Mouse (Mus musculus) granulocyte monocyte progenitor cell, adult 5-6 weeks (primary cell): ENCODE data around the gene Gm37419. TPM values are rescaled to one million over a fixed set of nuclear protein-coding genes. Genes with fewer than 3 reads are reported as not detected.

ENCODE experiments used
- ATAC-seq: replicated peaks from 2 replicates; pipeline ENCODE4 v1.8.0; 2016; ENCODE audit warnings: mild to moderate bottlenecking, moderate TSS enrichment, inconsistent platforms; ENCODE audit not compliant: poor library complexity, severe bottlenecking
- total RNA-seq, 2 experiments: library from RNA; stranded (forward) in 1 of 2; stranded (reverse) in 1 of 2; fragments of 200-712, 200-1000 nt in 1 of 2; fragments of >200 nt in 1 of 2; fragmentation: Nextera tagmentation in 1 of 2; gene quantifications; 2 replicates each; pipeline ENCODE4 v1.2.3; 2014 to 2017

Gm37419 gene
- total RNA-seq, 2 experiments from 2014 or later: not detected

GRCm38 (mm10) chr16:23991846-23992580 lies 3.7 kb downstream of the Gm37419 start:
- ATAC-seq: no peak

GRCm38 (mm10) chr16:23993351-23994321 lies 5.4 kb downstream of the Gm37419 start:
- peak; percentile 82 for ATAC-seq

DNA sequence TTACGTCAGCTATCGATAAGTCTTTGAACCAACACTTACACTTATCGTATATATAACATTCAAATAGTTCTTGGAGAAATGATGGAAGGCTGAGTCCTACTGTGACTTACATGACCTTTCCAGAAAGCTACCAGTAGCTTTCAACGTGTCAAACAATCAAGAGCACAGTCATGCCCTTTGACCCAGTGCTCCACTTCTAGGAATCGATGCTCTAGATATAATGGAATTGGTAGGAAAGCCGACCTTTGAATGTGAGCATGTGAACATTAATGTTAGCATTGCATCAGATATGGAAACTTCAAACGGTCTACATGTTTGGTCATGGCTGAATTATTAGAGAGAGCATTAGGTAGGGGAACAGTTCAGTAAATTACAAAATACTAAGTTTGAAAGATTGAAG lies 8.1 kb downstream of the Gm37419 start:
- ATAC-seq: no peak

- no peak for ATAC-seq
Observed at GRCm38 (mm10) chr16:23997228-23997627, 8.9 kb downstream of the Gm37419 start.

GRCm38 (mm10) chr16:23997912-23998311 lies 9.6 kb downstream of the Gm37419 start:
- no peak for ATAC-seq

- no peak for ATAC-seq
Observed at GRCm38 (mm10) chr16:24005928-24006327, 17.6 kb downstream of the Gm37419 start.

DNA sequence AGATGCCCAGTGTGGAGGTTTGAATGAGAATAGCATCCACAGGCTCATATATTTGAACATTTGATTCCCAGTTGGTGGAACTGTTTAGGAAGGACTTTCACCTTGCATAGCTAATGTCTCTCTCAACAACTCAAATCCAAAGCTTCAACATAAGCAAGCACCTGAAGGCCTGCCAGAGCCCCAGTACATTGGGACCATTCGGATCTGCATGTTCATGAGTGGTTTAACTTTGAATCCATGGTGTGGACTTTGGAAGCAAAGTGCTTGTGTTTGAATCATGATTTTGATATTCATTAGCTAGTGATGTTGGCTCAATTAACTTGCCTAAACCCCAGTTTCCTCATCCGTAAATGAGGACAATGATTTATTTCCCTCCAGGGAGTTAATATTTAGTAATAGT lies 21.6 kb downstream of the Gm37419 start:
- no peak for ATAC-seq

- no peak for ATAC-seq
Observed at GRCm38 (mm10) chr16:24011306-24011705, 23.0 kb downstream of the Gm37419 start.

DNA sequence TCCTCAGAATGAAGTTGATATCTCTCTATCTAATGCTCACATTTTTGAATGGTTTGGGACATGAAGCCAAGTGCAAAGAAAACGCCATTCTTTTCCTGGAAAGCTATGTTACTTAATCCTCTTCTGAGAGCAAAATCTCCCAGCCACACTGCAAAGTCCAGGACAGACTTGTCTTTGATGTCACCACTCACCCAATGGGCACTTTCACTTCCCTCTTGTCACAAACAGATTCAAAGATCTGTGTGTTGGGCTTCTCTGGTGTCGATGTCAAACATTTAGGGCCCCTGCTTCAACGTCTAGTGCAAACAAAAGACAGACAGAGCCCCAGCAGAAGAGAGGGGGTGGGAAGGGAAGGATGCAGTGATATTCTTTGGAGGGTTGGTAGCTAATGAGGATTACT lies 23.8 kb downstream of the Gm37419 start:
- peak; percentile 72 for ATAC-seq

DNA sequence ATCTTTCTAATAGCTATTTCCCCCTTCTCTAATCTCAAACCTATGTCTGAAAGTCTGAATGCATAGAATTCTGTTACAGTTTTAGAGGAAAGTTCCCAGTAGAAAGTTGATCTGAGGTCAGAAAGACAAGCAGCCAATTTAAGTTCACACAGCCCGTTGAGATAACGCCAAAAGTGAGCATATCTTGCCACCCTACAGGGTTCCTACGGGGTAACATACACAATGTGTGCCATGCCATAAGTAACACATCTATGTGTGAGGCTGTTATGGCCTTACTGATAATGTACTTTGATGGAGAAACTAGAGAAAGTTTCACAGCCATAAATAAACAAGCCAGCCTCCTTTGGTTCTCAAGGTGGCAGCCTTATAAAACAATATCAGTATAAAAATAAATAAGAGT lies 26.1 kb downstream of the Gm37419 start:
- ATAC-seq: no peak

DNA sequence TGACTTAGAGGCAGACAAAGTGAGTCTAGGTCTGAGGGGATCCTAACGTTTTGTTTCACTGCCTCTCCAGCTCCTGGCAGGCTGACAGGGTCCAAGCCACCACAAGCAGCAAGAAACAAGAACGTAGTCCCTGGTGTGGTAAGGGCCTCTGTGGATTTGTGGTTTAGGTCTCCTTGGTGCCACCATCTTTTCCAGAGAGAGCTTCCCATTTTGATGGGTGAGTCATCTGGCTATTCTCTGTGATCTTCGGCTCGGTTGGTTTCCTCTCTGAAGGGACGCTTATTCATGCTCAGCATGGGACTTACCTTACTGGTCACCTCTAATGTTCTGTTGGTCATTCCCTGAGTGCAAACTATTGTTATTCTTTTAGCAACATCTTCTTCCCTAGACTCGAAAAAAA lies 28.0 kb downstream of the Gm37419 start:
- ATAC-seq: peak; percentile 94

- ATAC-seq: peak; percentile 51
Observed at GRCm38 (mm10) chr16:24016742-24017141, 28.5 kb downstream of the Gm37419 start.

DNA sequence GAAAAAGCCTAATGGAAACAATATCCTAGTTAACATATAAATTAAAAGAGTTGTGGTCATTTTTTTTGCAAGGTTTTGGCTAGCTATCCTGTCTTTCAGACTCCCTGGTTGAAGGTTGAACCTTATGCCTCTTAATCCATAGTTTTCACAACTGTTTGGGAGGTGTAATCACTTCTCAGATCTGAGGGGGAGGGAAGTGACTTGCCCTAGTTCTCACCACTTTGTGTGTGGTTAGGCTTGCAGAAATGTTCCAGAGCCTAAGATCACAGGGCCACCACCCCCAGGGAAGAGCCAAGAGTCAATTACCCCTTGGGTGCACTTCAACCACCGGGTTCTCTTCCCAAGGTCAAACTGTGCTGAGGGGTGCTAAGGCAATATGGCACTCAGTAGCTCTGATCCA lies 33.4 kb downstream of the Gm37419 start:
- no peak for ATAC-seq

- no peak for ATAC-seq
Observed at GRCm38 (mm10) chr16:24022605-24023004, 34.3 kb downstream of the Gm37419 start.

DNA sequence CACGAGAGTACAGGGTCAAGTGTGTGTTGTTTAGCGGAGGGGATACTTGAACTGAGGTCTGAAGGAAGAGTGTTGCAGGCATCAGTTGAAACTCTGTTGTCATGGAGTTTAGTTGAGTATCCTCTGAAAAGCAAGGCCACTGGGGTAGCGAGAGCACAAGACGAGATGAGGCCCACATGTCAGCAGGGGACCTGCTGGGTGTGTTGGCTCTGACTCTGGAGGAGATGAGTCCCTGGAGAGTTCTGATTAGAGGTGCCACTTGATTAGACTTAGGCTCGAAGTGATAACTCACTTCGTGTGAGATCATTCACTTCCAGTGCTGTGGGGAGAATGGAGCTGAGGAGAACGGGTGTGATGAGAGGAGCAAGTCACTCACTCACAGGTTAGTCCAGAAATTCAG lies 37.2 kb downstream of the Gm37419 start:
- no peak for ATAC-seq

DNA sequence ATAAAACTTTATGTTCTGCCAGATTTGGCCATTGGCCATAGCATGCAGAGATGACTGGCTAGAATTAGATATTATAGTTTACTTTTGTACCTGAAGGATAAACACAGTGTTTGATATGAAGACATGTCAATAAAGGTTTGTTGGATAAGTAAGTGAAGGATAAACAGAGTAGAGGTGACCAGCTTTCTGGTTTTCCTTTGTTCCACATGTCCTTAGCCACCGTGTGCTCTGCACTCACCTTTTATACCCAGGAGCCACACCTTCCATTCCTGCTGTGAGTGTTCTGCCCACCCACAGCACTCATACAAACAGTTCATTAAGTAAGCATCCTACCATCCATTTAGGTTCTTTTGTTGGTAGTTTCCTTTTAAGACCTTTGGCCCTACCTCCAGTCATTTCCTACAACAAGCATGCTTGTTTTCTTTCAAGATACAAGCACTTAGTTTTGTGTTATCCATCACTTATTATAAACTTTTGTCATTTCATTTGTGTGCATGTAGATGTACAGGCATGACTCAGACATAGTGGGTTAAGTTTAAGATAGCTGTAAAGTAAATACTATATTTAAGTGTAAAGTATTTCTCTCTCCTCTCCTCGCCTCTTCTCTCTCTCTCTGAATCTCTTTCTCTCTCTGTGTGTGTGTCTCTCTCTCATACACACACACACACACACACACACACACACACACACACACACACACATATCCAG lies 41.8 kb downstream of the Gm37419 start:
- ATAC-seq: no peak

- ATAC-seq: no peak
Observed at GRCm38 (mm10) chr16:24033259-24033658, 45.0 kb downstream of the Gm37419 start.

- no peak for ATAC-seq
Observed at GRCm38 (mm10) chr16:24034450-24034849, 46.2 kb downstream of the Gm37419 start.

- ATAC-seq: no peak
Observed at GRCm38 (mm10) chr16:24035767-24036166, 47.5 kb downstream of the Gm37419 start.

DNA sequence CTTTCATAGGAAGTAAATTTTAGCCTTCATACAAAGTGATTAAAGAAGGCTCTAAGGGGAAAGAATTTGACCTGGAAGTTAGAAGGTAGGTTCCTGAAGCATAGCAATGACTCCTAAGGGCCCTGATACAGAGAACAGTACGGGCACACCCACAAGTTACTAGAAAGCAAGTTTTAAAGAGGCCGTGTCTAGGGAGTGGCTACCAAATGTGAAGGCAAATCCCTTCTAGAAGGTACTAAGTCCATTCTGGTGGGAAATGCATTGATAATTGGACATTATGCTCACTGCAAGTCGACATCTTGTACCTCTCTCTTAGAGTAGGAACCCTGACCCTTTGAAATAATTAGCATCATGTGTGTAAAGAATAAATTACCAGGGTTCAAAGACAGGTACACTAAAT lies 48.1 kb downstream of the Gm37419 start:
- no peak for ATAC-seq
